Mouse (Mus musculus): Measurements from ENCODE around the gene 3110082I17Rik.
A peak's percentile ranks its signal among the peaks of the same experiment; 100 is the strongest.

Gene 3110082I17Rik

GRCm38 (mm10) chr5:139457241-139457640 lies 3.1 kb downstream of the 3110082I17Rik start:
- ATAC-seq (ENCODE audit: insufficient number of reproducible peaks, low FRiP score, low TSS enrichment): no peak

GRCm38 (mm10) chr5:139455166-139455565 lies 5.2 kb downstream of the 3110082I17Rik start:
- no peak for ATAC-seq (ENCODE audit: insufficient number of reproducible peaks, low FRiP score, low TSS enrichment)

GRCm38 (mm10) chr5:139453031-139453430 lies 7.3 kb downstream of the 3110082I17Rik start:
- ATAC-seq (ENCODE audit: insufficient number of reproducible peaks, low FRiP score, low TSS enrichment): no peak

GRCm38 (mm10) chr5:139449926-139450325 lies 10.4 kb downstream of the 3110082I17Rik start:
- ATAC-seq (ENCODE audit: insufficient number of reproducible peaks, low FRiP score, low TSS enrichment): no peak

GRCm38 (mm10) chr5:139449161-139449791 lies 11.1 kb downstream of the 3110082I17Rik start:
- 0 out of 2 replicates have a peak, but pooled peaks have one; percentile 15 for ATAC-seq (ENCODE audit: insufficient number of reproducible peaks, low FRiP score, low TSS enrichment)

- ATAC-seq (ENCODE audit: insufficient number of reproducible peaks, low FRiP score, low TSS enrichment): no peak
Measured at GRCm38 (mm10) chr5:139448025-139448424, 12.3 kb downstream of the 3110082I17Rik start.

- no peak for ATAC-seq (ENCODE audit: insufficient number of reproducible peaks, low FRiP score, low TSS enrichment)
Measured at GRCm38 (mm10) chr5:139445258-139445657, 15.1 kb downstream of the 3110082I17Rik start.

- ATAC-seq (ENCODE audit: insufficient number of reproducible peaks, low FRiP score, low TSS enrichment): no peak
Measured at GRCm38 (mm10) chr5:139442962-139443361, 17.4 kb downstream of the 3110082I17Rik start.

GRCm38 (mm10) chr5:139442428-139442827 lies 17.9 kb downstream of the 3110082I17Rik start:
- no peak for ATAC-seq (ENCODE audit: insufficient number of reproducible peaks, low FRiP score, low TSS enrichment)

- no peak for ATAC-seq (ENCODE audit: insufficient number of reproducible peaks, low FRiP score, low TSS enrichment)
Measured at GRCm38 (mm10) chr5:139441726-139442018, 18.7 kb downstream of the 3110082I17Rik start.

- ATAC-seq (ENCODE audit: insufficient number of reproducible peaks, low FRiP score, low TSS enrichment): 0 out of 2 replicates have a peak, but pooled peaks have one; percentile 58
Measured at GRCm38 (mm10) chr5:139440926-139441725, 19.2 kb downstream of the 3110082I17Rik start.

- ATAC-seq (ENCODE audit: insufficient number of reproducible peaks, low FRiP score, low TSS enrichment): no peak
Measured at GRCm38 (mm10) chr5:139440451-139440850, 19.9 kb downstream of the 3110082I17Rik start.

GRCm38 (mm10) chr5:139438440-139438839 lies 21.9 kb downstream of the 3110082I17Rik start:
- ATAC-seq (ENCODE audit: insufficient number of reproducible peaks, low FRiP score, low TSS enrichment): no peak

GRCm38 (mm10) chr5:139437769-139438168 lies 22.6 kb downstream of the 3110082I17Rik start:
- ATAC-seq (ENCODE audit: insufficient number of reproducible peaks, low FRiP score, low TSS enrichment): no peak

- ATAC-seq (ENCODE audit: insufficient number of reproducible peaks, low FRiP score, low TSS enrichment): no peak
Measured at GRCm38 (mm10) chr5:139434940-139435339, 25.4 kb downstream of the 3110082I17Rik start.

- ATAC-seq (ENCODE audit: insufficient number of reproducible peaks, low FRiP score, low TSS enrichment): no peak
Measured at GRCm38 (mm10) chr5:139433842-139434568, 26.3 kb downstream of the 3110082I17Rik start.

GRCm38 (mm10) chr5:139432747-139433508 lies 27.4 kb downstream of the 3110082I17Rik start:
- no peak for ATAC-seq (ENCODE audit: insufficient number of reproducible peaks, low FRiP score, low TSS enrichment)

- no peak for ATAC-seq (ENCODE audit: insufficient number of reproducible peaks, low FRiP score, low TSS enrichment)
Measured at GRCm38 (mm10) chr5:139432333-139432732, 28.0 kb downstream of the 3110082I17Rik start.

- no peak for ATAC-seq (ENCODE audit: insufficient number of reproducible peaks, low FRiP score, low TSS enrichment)
Measured at GRCm38 (mm10) chr5:139429818-139430341, 30.4 kb downstream of the 3110082I17Rik start.

GRCm38 (mm10) chr5:139427989-139428388 lies 32.3 kb downstream of the 3110082I17Rik start:
- no peak for ATAC-seq (ENCODE audit: insufficient number of reproducible peaks, low FRiP score, low TSS enrichment)
